Mouse (Mus musculus) embryonic fibroblast, embryonic 13.5 days (primary cell): Measurements from ENCODE around the gene Olfr288. TPM values are rescaled to one million over a fixed set of nuclear protein-coding genes. Genes with fewer than 3 reads are reported as not detected.

Experiments
- H3K27ac ChIP-seq: 2 replicates; pipeline ENCODE4 v1.5.1; 2012; ENCODE audit warnings: low read length, control low read depth, inconsistent platforms; ENCODE audit not compliant: insufficient read depth
- H3K4me1 ChIP-seq: 2 replicates; pipeline ENCODE4 v1.6.1; 2011; ENCODE audit warnings: low read length; ENCODE audit not compliant: control insufficient read depth, insufficient read depth
- H3K4me3 ChIP-seq: 2 replicates; pipeline ENCODE4 v1.5.1; 2011; ENCODE audit warnings: mild to moderate bottlenecking, control low read depth, low read length; ENCODE audit not compliant: insufficient read depth
- CTCF ChIP-seq: IDR thresholded peaks from 2 replicates; pipeline ENCODE4 v1.5.1; 2011; ENCODE audit warnings: mild to moderate bottlenecking, control low read depth, low read length, moderate library complexity, borderline replicate concordance; ENCODE audit not compliant: insufficient read depth
- POLR2A ChIP-seq: IDR thresholded peaks from 2 replicates; pipeline ENCODE4 v1.6.1; 2011; ENCODE audit warnings: low read depth, mild to moderate bottlenecking, control low read depth, low read length, moderate library complexity
- polyA plus RNA-seq: library from polyadenylated mRNA; stranded (reverse); fragments of >200 nt; gene quantifications from 2 replicates; pipeline ENCODE4 v1.2.4, GENCODE M21; 2011; ENCODE audit warnings: low read depth; ENCODE audit not compliant: missing spikeins, insufficient read length

Olfr288 gene
- not detected in 2 replicates for polyA plus RNA-seq

DNA sequence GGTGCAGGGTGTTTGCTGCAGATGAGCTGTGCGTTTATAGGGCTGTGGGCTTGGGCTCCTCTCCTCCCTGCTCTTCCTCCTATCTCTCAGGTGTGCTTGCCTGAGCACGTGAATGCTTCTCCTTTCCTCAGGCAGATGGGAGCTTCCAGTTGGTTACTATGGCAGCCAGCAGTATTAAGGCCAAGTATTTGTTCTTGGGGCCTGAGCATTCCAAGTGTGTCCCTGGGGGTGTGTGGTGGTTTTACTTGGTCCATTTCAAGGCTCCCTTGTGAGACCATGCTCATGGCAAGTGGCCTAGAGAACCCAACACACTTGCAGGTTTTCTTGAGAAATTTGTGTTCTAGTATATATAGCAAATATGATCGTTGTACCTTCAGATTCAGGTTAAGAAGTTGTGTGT lies at the start of gene Olfr288:
TSS of gene Olfr288 (minus strand) at position 101 of the 400 bp plus-strand sequence.
- TF ChIP-seq CTCF, result no peak
- TF ChIP-seq POLR2A, result no peak
- no peak within 1 kb of the TSS for H3K27ac ChIP-seq
- no peaks in the 10 kb centered on the region for H3K4me1 ChIP-seq
- no peak within 1 kb of the TSS for H3K4me3 ChIP-seq

DNA sequence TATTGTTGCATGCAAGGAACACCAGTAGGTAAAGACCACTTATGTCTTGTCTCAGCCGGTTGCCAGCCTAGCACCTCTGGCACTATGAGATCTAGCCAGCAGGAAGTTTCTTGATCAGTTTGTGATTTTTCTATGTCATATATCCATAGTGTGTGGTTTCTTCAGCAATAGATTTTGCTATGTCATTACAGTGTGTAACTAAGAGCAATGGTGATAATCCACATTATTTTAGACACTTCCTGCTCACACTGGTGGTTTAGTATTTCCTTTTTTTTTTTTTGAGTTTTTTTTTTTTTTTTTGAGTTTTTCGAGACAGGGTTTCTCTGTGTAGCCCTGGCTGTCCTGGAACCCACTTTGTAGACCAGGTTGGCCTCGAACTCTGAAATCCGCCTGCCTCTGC lies 40.1 kb upstream of the Olfr288 start:
- TF ChIP-seq CTCF, result no peak
- TF ChIP-seq POLR2A, result no peak
- H3K4me3 ChIP-seq, result no peak overlapping the region
- no peaks in the 10 kb centered on the region for H3K4me1 ChIP-seq
- H3K27ac ChIP-seq, result no peak overlapping the region

DNA sequence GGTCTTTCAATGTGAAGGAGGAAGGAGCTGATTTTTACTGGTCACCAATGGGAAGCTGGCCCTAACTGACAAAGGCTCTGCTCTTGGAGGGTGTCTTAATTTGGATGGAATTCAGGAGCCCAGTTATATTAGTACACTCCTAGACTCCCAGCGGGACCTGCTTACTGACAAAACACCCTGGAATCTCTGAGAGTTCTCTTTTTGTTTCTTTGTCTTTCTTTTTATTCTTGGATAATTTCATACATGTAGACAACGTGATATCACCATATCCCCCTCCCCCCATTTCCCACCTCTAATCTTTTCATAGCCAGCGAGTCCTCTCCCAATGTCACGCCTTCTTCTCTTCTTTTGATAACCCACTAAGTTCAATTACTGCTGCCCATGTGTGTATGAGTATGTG lies 39.0 kb upstream of the Olfr288 start, which contains the start of gene Olfr286:
TSS of gene Olfr286 (minus strand) at position 101 of the 400 bp plus-strand sequence.
- Histone ChIP-seq H3K4me3 (no peak within 1 kb of the TSS), H3K27ac (no peak within 1 kb of the TSS), H3K4me1 (no peaks in the 10 kb centered on the region)
- TF ChIP-seq CTCF (no peak), POLR2A (no peak)

DNA sequence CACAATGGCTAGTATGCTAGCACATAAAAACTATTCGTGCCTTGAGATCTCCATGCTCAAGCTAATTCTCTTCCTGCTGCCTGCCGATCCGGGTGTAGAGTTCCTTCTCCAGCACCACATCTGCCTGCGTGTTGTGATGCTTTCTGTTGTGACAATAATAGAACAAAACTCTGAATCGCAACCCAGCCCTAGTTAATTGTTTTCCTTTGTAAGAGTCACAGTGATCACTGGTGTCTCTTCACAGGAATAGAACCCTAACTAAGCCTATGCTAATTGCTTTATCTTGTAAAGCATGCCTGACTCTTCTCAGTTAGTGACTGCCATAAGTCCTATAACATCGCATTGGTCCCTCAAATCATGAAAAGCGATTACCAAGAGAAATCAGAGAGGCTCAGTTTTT lies 30.8 kb upstream of the Olfr288 start:
- Histone ChIP-seq H3K4me1 (no peaks in the 10 kb centered on the region), H3K4me3 (no peak overlapping the region), H3K27ac (no peak overlapping the region)
- TF ChIP-seq POLR2A, result no peak
- TF ChIP-seq CTCF, result no peak

DNA sequence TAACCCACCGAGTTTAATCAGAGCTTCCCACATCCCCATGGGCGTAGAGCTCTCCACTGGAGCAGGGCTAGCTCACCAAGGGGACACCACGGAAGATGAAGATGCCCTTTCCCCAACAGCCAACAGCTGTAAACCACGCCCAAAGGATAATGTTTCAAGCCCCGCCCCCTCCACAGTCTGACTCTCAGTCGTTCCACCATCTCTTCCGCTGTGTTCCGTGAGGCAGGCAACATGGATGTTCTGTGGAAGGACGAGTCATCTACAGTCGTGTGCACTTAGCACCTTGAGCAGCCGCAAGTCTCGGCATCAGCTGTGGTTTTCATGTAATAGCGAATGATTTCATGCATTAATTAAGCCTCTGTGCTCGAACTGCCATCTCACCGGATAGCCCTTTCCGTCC lies 30.3 kb upstream of the Olfr288 start:
- H3K4me3 ChIP-seq, result no peak overlapping the region
- H3K4me1 ChIP-seq, result no peaks in the 10 kb centered on the region
- H3K27ac ChIP-seq, result no peak overlapping the region
- TF ChIP-seq CTCF, result no peak
- no peak for TF ChIP-seq POLR2A

DNA sequence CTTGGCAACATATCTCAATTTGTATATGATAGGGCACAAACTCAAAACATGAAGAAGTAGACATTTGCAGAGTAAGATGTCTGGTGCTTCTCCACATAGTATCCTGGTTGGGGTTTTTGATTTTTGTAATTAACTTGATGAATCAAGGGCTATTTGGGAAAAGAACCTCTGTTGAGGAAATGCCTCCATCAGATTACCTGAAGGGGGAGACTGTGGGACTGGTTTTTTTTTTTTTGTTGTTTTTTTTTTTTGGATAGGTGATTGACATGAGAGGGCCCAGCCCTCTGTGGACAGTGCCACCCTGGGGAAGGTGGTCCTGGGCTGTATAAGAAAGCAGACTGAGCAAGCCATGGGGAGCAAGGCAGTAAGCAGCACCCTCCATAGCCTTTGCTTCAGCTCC lies 27.0 kb upstream of the Olfr288 start:
- Histone ChIP-seq H3K4me1 (no peaks in the 10 kb centered on the region), H3K4me3 (no peak overlapping the region), H3K27ac (no peak overlapping the region)
- TF ChIP-seq POLR2A, result no peak
- TF ChIP-seq CTCF, result no peak

DNA sequence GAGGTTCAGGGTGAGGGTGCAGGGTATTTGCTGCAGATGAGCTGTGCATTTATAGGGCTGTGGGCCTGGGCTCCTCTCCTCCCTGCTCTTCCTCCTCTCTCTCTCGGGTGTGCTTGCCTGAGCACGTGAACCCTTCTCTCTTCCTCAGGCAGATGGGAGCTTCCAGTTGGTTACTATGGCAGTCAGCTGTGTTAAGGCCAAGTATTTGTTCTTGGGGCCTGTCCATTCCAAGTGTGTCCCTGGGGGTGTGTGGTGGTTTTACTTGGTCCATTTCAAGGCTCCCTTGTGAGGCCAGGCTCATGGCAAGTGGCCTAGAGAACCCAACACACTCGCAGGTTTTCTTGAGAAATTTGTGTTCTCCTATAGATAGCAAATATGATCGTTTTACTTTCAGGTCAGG lies 25.5 kb upstream of the Olfr288 start, which contains the start of the genes Gm44579 and Olfr287:
TSS of gene Gm44579 (minus strand) at position 101 of the 400 bp plus-strand sequence.
TSS of gene Olfr287 (minus strand) at position 180 of the 400 bp plus-strand sequence.
- no peak within 1 kb of the TSS for H3K4me3 ChIP-seq
- H3K4me1 ChIP-seq, result no peaks in the 10 kb centered on the region
- TF ChIP-seq POLR2A, result no peak
- TF ChIP-seq CTCF, result no peak
- H3K27ac ChIP-seq, result no peak within 1 kb of the TSS

DNA sequence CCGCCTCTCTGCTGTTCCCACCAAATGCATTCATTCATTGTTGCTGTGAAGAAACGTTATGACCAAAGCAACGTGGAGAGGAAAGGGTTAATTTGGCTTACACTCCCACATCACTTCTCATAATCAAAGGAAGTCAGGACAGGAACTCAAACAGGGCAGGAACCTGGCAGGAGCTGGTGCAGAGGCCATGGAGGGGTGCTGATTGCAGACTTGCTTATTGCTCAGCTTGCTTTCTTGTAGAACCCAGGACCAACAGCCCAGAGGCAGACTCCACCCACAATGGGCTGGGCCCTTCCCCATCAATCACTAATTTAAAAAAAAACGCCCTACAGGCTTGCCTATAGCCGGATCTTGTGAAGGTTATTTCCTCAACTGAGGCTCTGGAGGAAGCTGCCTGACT lies 18.8 kb upstream of the Olfr288 start:
- no peaks in the 10 kb centered on the region for H3K4me1 ChIP-seq
- no peak for TF ChIP-seq POLR2A
- TF ChIP-seq CTCF, result no peak
- H3K4me3 ChIP-seq, result no peak overlapping the region
- no peak overlapping the region for H3K27ac ChIP-seq

DNA sequence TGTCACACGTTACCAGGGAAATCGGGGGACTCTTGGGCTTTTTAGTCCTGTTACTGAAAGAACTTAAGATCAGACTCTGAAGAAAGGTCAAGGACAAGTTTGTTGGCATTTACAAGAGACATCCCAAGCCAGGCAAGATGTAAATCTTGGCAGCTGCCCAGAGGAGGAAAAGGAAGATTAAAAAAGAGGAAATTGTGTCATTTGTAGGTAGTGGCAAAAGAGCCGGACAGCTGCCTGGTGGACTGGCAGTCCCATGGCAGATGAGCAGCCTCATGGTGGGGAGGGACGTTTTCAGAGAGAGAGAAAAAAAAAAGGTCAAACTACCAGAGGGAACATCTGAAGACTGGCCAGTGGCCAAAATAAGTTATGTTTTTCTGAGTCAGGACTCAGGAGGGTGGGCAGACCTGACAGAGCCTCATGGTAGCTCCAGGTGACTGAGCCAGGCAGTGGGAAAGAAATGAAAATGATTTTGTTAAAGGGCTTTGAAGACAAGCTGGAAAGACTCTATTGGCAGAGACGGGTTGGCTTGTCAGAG lies 18.1 kb upstream of the Olfr288 start:
- TF ChIP-seq CTCF, result no peak
- TF ChIP-seq POLR2A, result no peak
- H3K27ac ChIP-seq, result no peak overlapping the region

DNA sequence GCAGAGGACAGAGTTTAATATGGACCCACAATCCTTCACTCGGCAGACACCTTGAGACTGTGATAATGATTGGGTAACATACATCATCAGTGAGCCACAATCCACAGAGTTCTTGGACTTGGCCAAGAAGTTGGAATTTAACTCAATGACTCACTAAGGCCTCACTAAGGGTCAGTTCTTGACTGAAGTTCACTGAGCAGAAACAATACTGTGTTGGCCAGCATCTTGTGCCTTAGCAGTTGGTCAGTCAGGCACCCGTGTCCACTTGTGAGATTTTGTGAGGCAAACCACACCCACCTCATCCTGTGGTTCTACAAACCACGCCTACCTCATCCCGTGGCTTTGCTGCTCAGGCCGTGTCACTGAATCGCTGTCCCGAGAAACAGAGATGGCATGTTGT lies 14.3 kb upstream of the Olfr288 start:
- H3K4me1 ChIP-seq, result no peaks in the 10 kb centered on the region
- no peak overlapping the region for H3K27ac ChIP-seq
- TF ChIP-seq POLR2A (no peak), CTCF (no peak)
- no peak overlapping the region for H3K4me3 ChIP-seq

More for the DNA sequence above, 18.1 kb upstream of the Olfr288 start:
- H3K4me1 ChIP-seq, result no peaks in the 10 kb centered on the region
- no peak overlapping the region for H3K4me3 ChIP-seq

DNA sequence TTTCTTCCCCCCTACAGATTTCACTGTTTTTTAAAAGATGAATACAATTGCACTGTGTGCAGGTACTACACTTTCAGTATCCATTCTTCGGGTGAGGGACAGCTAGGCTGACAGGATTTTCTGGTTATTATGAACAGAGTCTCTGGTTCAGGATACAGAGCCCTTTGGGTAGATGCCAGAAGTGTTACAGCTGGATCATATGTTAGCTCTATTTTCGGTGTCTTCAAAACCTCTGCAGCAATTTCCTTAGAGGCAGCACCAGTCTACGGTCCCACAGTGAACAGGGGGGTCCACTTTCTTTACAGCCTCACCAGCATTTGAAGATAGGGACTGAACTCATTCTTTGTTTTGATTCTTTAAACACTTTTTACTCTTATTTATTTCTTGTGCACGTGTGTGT lies 10.9 kb downstream of the Olfr288 start:
- H3K4me3 ChIP-seq, result no peak overlapping the region
- H3K27ac ChIP-seq, result no peak overlapping the region
- TF ChIP-seq CTCF (no peak), POLR2A (no peak)
- peaks cover 5% of the 10 kb centered on the region; the same call in 1 of the 2 replicates for H3K4me1 ChIP-seq
